Mouse (Mus musculus): ENCODE measurements around the gene Rapsn.

DNA sequence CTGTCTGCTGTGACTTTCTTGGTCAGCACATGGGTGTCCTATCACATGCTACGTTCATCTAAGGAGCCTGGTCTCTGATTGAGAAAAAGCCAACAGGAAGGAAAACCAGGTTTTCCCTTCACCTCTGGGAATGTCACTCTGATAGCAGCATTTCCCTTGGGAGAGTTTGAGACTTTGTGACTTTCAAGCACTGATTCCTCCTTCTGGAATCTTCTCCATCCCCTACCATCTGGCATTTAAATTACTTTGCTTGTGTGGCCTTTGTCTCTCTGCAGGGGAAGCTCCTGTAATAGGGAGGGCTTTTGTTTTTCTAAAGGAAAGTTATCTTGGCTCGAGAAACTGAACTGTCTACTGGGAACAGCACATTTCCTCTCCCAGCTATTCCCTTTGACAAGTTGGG lies 12.3 kb upstream of the Rapsn start:
- TF ChIP-seq CTCF (IDR thresholded peaks at IDR 0.05; ENCODE audit: extremely low read depth, insufficient read depth, low read length) (no peak), POLR2A (IDR thresholded peaks at IDR 0.05; ENCODE audit: extremely low read depth, insufficient read depth, low read length) (no peak)
